Mouse (Mus musculus): ENCODE data around the gene Lrig3. TPM values are rescaled to one million over a fixed set of nuclear protein-coding genes. Genes with fewer than 3 reads are reported as not detected.

Lrig3 gene
- 2.1 and 2.7 TPM in 2 replicates for polyA plus RNA-seq (2012; rRNA removed)

GRCm38 (mm10) chr10:125965968-125966480 is at the start of gene Lrig3:
TSS of gene Lrig3 (plus strand) at chr10:125966168.
- DNase-seq (ENCODE audit: extremely low spot score in 1 of 2, low spot score in 1 of 2): peak in 1 of 2 experiments; percentile 68

GRCm38 (mm10) chr10:125916781-125917180 is 49.2 kb upstream of the Lrig3 start:
- no peak for DNase-seq (ENCODE audit: extremely low spot score in 1 of 2, low spot score in 1 of 2)

GRCm38 (mm10) chr10:125917436-125917871 is 48.5 kb upstream of the Lrig3 start:
- DNase-seq (ENCODE audit: extremely low spot score in 1 of 2, low spot score in 1 of 2): no peak

DNA sequence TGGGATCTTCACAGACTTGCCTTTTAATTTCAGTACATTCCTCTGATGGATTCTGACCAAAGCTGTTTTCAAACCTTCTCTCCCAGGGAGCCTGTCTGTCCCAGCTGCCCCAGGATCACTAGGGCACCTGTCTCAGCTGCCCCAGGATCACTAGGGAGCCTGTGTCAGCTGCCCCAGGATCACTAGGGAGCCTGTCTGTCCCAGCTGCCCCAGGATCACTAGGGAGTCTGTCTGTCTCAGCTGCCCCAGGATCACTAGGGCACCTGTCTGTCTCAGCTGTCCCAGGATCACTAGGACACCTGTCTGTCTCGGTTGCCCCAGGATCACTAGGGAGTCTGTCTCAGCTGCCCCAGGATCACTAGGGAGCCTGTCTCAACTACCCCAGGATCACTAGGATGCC is 47.0 kb upstream of the Lrig3 start:
- DNase-seq (ENCODE audit: extremely low spot score in 1 of 2, low spot score in 1 of 2): no peak

DNA sequence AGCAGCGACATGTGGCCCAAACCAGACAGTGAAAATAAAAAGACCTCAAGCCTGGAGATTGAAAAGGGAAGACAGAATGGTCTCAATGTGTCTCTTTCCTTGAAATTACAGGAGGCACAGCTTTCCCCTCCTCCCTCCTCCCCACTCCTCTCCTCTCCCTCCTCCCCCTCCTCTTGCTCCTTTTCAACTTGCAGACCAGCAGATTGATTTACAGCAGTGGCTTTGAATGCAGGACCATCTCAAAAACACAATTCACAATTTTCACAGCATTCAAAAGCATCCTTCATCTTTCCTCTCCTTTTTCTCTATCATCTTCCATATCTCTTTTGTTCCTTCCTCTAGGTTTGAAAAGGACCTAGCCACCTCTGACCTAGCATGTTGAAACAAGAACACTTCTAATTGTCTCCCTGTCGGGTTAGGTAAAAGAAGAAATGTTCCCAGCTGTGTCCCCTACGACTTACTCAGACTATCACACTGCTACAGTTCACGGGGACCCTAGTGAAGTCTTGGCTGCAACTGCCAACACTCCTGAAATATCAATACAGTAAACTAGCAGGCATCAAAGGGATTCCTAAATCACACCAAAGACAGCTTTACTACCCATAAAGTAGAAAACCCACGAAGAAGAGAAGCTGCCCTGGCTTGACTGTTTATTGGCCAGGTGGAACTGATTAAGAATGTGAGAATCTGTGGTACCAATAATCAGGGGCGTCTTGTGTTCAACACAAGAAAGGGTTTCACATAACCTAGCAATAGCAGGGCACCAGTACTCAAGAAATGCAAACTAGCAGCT is 44.1 kb upstream of the Lrig3 start:
- DNase-seq (ENCODE audit: extremely low spot score in 1 of 2, low spot score in 1 of 2): no peak

DNA sequence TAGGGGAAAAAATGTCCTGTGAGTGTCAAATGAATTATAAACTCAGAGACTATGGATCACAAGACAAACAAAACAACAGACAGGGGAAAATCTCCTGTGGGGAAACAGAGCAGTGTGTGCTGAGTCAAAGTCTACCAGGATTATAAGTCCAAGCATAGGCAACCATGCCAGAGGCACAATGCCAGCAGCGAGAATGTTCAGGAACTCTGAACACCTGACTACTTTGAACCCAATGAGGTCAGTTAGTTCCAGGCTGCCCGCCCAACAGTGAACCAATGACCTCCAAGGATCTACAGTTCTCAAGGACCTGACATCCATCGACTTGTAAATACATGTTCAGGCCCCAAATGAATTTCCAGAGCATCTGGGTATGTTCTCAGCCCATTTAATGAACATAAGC is 36.0 kb upstream of the Lrig3 start:
- no peak for DNase-seq (ENCODE audit: extremely low spot score in 1 of 2, low spot score in 1 of 2)

GRCm38 (mm10) chr10:125933388-125933787 is 32.6 kb upstream of the Lrig3 start:
- DNase-seq (ENCODE audit: extremely low spot score in 1 of 2, low spot score in 1 of 2): no peak

DNA sequence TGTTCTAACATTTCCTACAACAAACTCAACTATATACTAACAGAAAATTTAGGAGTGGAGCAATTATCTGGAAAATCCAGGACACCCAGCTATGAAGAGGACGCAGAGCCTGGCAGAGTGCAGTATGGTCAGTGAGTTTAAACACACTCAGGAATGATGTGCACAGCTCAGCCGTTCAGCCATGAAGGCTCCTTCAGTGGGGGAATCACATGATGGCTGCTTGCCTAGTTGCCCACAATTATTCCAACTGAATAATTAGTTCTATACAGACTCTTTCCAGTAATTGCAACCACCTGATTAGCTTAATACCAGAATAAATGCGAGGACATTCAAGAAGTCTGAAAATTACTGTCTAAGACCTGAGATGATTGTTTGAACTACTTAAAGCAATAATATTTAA is 31.9 kb upstream of the Lrig3 start:
- no peak for DNase-seq (ENCODE audit: extremely low spot score in 1 of 2, low spot score in 1 of 2)

DNA sequence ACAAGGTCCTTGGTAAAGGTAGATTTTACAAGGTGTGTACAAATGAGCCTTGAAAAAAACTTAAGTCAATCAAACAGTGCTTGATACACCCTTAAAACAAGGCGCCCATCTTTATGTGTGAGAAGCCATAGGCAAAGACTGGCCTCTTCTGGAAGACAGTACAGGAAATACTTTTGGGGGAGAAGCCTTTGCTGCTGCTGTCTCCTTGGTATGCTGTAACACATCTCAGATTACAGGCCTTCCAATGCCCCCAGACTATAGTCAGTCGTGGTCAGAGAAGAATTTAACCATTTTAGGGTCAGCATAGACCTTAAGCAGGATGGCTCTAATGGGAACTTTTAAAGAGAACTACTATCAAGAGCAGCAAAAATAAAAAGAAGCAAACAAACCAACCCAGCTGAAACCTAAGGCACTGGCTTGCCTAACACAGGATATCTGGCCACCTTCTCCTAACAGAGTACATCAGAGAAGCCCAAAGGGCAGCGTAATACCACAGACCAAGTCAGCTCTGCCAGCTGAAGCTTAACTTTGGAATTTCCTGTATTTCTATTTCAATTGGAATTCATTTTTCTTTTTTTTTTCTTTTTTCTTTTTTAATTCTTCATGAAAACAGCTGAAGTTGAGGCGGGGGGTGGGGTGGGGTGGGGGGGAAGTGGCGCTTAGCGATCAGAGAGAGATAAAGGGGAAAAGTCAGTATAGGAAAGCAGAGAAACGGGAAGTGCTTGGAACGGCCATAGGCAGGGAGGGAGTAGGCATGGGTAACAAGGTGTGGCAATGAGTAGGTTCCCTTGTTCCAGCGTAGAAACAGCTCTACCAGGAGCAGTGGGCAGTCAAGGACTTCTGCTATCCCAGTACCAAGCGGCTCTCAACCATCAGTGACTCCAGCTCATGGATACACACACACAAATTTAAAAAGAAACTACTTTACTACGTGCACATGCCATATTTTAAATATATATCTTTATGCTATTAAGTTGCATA is 28.2 kb upstream of the Lrig3 start:
- DNase-seq (ENCODE audit: extremely low spot score in 1 of 2, low spot score in 1 of 2): no peak

GRCm38 (mm10) chr10:125938528-125939402 is 27.2 kb upstream of the Lrig3 start:
- no peak for DNase-seq (ENCODE audit: extremely low spot score in 1 of 2, low spot score in 1 of 2)

GRCm38 (mm10) chr10:125940316-125941059 is 25.5 kb upstream of the Lrig3 start:
- DNase-seq (ENCODE audit: extremely low spot score in 1 of 2, low spot score in 1 of 2): no peak

- no peak for DNase-seq (ENCODE audit: extremely low spot score in 1 of 2, low spot score in 1 of 2)
These were observed 22.9 kb upstream of the Lrig3 start for GRCm38 (mm10) chr10:125943098-125943497.

- DNase-seq (ENCODE audit: extremely low spot score in 1 of 2, low spot score in 1 of 2): no peak
These were observed 21.0 kb upstream of the Lrig3 start for GRCm38 (mm10) chr10:125944762-125945504.

DNA sequence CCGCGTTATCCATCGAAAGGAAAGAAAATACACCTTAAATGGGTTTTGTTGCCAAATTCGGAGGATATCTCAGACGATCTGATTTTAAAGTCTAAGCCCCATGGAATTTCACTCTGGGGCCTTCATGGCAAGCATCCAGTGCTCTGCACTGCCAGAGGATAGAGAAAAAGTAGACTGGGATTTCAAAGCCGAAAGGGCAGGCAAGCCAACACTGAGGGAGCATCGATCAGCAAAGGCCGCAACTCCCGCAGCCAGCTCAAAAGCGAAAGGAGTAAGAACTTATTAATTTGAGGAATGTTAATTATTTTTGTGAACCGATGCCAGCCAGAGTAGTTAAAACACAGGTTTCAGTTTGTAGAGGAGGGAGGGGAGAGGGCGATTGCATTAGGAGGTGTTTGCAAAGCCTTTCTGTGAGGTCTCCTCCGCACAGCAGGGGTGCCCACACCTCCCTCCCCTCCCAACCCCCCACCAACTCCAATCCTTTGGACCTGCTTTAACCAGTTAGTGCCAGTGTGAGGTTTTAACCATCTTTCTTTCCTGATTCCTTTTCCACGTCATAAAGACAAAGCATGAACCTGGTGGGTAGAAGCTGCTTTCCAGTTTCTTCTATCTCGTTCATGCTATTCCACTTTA is 17.0 kb upstream of the Lrig3 start:
- no peak for DNase-seq (ENCODE audit: extremely low spot score in 1 of 2, low spot score in 1 of 2)

- no peak for DNase-seq (ENCODE audit: extremely low spot score in 1 of 2, low spot score in 1 of 2)
These were observed 14.3 kb upstream of the Lrig3 start for GRCm38 (mm10) chr10:125951633-125952032.

DNA sequence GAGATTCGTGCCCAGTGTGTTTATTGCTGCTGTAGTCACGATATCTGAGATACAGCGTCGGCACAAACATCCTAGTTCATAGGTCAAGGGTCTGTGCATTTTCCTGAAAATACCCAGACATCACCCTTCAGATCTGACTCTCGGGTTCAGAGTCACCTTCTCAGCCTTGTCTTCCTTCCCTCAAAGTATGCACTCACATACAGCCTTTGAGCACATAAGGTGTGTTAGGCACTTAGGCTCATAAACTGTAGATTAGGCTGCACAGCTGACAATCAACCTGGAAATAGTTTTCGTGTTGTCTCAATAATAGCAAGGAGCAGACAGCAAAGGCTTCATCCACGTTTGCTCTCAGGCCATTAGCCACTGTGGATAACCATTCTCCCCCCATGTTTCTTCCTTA is 11.6 kb upstream of the Lrig3 start:
- DNase-seq (ENCODE audit: extremely low spot score in 1 of 2, low spot score in 1 of 2): no peak

DNA sequence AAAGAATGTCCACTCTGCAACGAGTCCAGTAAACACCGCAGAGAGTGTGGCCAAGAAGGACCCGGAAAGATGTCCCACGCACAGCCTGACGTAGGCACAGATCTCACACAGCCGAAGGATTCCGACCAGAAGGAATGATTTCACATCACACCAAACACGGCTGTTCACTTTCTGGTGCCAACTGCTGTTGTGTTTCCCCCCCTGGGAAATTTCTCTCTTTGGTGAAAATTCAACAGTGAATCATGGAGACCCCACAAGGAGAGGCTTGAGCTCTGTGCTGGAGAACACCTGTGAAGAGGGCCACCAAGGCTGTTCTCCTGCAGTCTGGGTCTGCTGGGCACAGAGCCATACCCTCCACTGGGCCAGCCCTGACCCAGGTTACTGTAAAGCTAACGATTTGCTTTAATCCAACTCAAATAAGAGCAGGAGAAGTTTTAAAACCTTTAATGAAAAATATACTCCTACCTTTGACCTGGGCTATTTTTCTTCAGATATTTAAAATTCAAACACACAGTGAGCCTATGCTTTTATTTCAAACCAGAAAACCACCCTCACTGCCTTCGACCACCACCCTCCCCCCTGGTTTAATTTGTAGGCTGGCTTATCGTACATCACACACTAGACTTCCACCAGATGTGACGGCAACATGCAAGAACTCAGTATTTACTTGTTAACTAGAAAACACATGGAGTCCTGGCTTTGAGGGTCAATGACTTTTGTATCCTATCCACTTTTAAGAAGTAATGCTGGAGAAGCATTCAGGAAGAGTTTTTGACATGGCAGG is 11.0 kb upstream of the Lrig3 start:
- no peak for DNase-seq (ENCODE audit: extremely low spot score in 1 of 2, low spot score in 1 of 2)

All from frontal cortex, adult 2 months (tissue).